Mouse (Mus musculus): ENCODE measurements around the gene Olfr1189. TPM values are rescaled to one million over a fixed set of nuclear protein-coding genes. Genes with fewer than 3 reads are reported as not detected.
"Not testable (repeated sequence)": the region's sequence is repeated elsewhere in the genome, so short reads cannot be mapped to it uniquely, and the experiment has no call there.

Olfr1189 gene
- polyA plus RNA-seq (2012; rRNA removed) = not detected in 2 replicates

DNA sequence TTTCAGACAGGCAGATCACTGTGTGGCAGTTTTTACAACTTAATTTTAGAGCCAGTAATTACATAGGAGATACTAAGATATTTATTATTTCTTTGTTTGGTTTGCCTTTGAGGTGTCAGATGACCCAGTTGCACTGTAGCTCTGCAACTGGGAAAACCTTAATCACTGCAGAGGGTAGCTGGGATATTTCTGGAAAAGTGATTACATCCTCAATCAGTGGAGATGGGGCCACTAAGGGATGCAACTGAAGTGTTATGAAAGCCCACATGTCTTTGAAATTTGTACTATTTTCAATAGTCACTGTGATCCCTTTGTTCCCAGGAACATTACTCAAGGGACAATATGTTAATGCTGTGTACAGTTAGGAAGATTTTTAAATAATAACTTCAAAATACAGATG, at the start of gene Olfr1189:
TSS of gene Olfr1189 (plus strand) at position 301 of the 400 bp plus-strand sequence.
- Histone ChIP-seq H3K27me3 (replicated peaks; ENCODE audit: control insufficient read depth, insufficient read depth, low read length) (no peaks in the 10 kb centered on the region), H3K36me3 (ENCODE audit: control insufficient read depth, insufficient read depth, low read length) (no peaks in the 10 kb centered on the region), H3K4me3 (ENCODE audit: insufficient read depth, low read depth, low read length) (no peak within 1 kb of the TSS), H3K27ac (ENCODE audit: insufficient read depth, low read depth, low read length) (no peak within 1 kb of the TSS), H3K4me1 (ENCODE audit: control insufficient read depth, insufficient read depth, low read length) (no peaks in the 10 kb centered on the region)
- DNase-seq = no peak
- TF ChIP-seq CTCF (conservative IDR thresholded peaks at IDR 0.05; ENCODE audit: insufficient read depth, insufficient read length, low read depth, low read length) (no peak), POLR2A (IDR thresholded peaks at IDR 0.05; ENCODE audit: low read depth, low read length) (no peak)

DNA sequence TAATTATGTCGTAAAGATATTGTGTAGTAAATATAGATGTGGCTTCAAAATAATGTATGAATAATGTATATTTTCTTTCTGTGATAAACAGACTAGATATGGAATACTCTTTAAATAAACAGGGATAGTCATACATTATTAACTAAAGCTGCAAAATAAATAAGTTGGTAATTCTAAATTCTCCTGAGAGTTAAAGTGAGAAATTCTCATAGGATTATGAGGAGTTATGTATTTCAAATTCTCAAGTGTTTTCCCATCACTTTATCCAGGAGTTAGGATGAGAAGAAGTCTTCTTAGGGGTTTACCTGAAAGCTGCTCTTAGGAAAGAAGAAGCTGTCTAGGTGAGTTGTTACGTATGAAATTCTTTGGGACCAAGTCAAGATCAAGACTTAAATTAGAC, 29.6 kb upstream of the Olfr1189 start, which contains the start of gene Olfr1188:
TSS of gene Olfr1188 (plus strand) at position 301 of the 400 bp plus-strand sequence.
- no peak for DNase-seq
- no peak within 1 kb of the TSS for H3K27ac ChIP-seq (ENCODE audit: insufficient read depth, low read depth, low read length)
- WGBS = 84% methylated on average over 2 of the region's 2 CpGs
- TF ChIP-seq CTCF (conservative IDR thresholded peaks at IDR 0.05; ENCODE audit: insufficient read depth, insufficient read length, low read depth, low read length) = no peak
- TF ChIP-seq POLR2A (IDR thresholded peaks at IDR 0.05; ENCODE audit: low read depth, low read length) = no peak
- H3K36me3 ChIP-seq (ENCODE audit: control insufficient read depth, insufficient read depth, low read length) = no peaks in the 10 kb centered on the region
- no peaks in the 10 kb centered on the region for H3K4me1 ChIP-seq (ENCODE audit: control insufficient read depth, insufficient read depth, low read length)
- H3K4me3 ChIP-seq (ENCODE audit: insufficient read depth, low read depth, low read length) = no peak within 1 kb of the TSS
- no peaks in the 10 kb centered on the region for H3K27me3 ChIP-seq (replicated peaks; ENCODE audit: control insufficient read depth, insufficient read depth, low read length)

DNA sequence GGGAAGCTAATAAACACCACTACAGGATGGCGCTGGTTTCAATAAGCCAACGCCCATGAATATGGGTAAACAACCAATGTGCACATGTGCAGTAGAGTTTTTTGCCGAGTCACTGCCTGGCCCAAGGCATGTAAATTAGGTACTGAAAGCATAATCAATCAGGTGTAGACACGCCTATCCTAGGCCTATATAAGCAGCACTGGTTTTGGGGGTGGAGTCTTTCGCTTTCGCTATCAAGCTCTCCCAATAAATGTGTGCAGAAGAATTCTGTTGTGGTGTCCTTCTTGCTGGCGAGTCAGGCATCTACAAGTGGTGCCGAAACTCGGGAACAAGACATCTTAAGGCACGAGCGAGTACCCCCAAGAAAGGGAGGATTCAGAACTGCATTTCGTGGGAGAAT, 13.6 kb upstream of the Olfr1189 start:
- not testable (repeated sequence) for H3K36me3 ChIP-seq (ENCODE audit: control insufficient read depth, insufficient read depth, low read length); DNase-seq
- WGBS = 88% methylated on average over 12 of the region's 12 CpGs

DNA sequence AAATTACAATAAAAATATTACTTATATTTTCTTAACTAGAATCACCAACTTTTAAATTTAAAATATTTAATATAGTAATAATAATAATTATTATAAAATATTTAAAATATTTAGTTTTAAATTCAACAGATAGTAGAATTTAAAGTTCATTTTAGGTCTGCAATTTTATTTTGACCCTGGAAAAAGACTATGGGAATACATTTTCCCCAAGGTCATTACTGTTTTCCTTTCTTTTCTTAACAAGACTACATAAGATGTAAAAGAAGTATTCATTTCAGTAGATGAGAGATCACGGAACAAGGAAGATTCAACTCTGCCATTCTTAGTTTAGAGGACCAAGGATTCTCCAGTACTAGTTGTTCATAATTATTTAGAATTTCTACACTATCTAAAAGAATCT, 54.0 kb downstream of the Olfr1189 start, which contains the start of gene Olfr1191-ps1:
TSS of gene Olfr1191-ps1 (plus strand) at position 301 of the 400 bp plus-strand sequence.
- H3K27me3 ChIP-seq (replicated peaks; ENCODE audit: control insufficient read depth, insufficient read depth, low read length); H3K27ac ChIP-seq (ENCODE audit: insufficient read depth, low read depth, low read length); DNase-seq; H3K4me1 ChIP-seq (ENCODE audit: control insufficient read depth, insufficient read depth, low read length); H3K4me3 ChIP-seq (ENCODE audit: insufficient read depth, low read depth, low read length); H3K36me3 ChIP-seq (ENCODE audit: control insufficient read depth, insufficient read depth, low read length): not testable (repeated sequence)
- 84% methylated on average over 1 of the region's 1 CpGs for WGBS

More for the DNA sequence above, 13.6 kb upstream of the Olfr1189 start:
- H3K27ac ChIP-seq (ENCODE audit: insufficient read depth, low read depth, low read length); H3K4me1 ChIP-seq (ENCODE audit: control insufficient read depth, insufficient read depth, low read length); H3K27me3 ChIP-seq (replicated peaks; ENCODE audit: control insufficient read depth, insufficient read depth, low read length); H3K4me3 ChIP-seq (ENCODE audit: insufficient read depth, low read depth, low read length): not testable (repeated sequence)

Other genes starting within 250 kb of the Olfr1189 start
- not detected in 2 replicates for gene Olfr1176, start 249.7 kb upstream of the Olfr1189 start, polyA plus RNA-seq (2012; rRNA removed)
- not detected in 2 replicates for gene Olfr1177-ps, start 240.0 kb upstream of the Olfr1189 start, polyA plus RNA-seq (2012; rRNA removed)
- gene Olfr1178, start 199.4 kb upstream of the Olfr1189 start, polyA plus RNA-seq (2012; rRNA removed) = not detected in 2 replicates
- gene Olfr1179, start 180.0 kb upstream of the Olfr1189 start, polyA plus RNA-seq (2012; rRNA removed) = not detected in 2 replicates
- gene Olfr1180, start 167.3 kb upstream of the Olfr1189 start, polyA plus RNA-seq (2012; rRNA removed) = not detected in 2 replicates
- gene Olfr1181, start 160.3 kb upstream of the Olfr1189 start, polyA plus RNA-seq (2012; rRNA removed) = not detected in 2 replicates
- gene Gm13757, start 137.3 kb upstream of the Olfr1189 start, polyA plus RNA-seq (2012; rRNA removed) = not detected in 2 replicates
- gene Olfr1183, start 131.6 kb upstream of the Olfr1189 start, polyA plus RNA-seq (2012; rRNA removed) = not detected in 2 replicates
- not detected in 2 replicates for gene Olfr1184, start 102.9 kb upstream of the Olfr1189 start, polyA plus RNA-seq (2012; rRNA removed)
- not detected in 2 replicates for gene Olfr1185-ps1, start 93.1 kb upstream of the Olfr1189 start, polyA plus RNA-seq (2012; rRNA removed)
- gene Olfr1186, start 67.9 kb upstream of the Olfr1189 start, polyA plus RNA-seq (2012; rRNA removed) = not detected in 2 replicates
- not detected in 2 replicates for gene Olfr1188, start 29.5 kb upstream of the Olfr1189 start, polyA plus RNA-seq (2012; rRNA removed)
- gene Olfr1191-ps1, start 54.1 kb downstream of the Olfr1189 start, polyA plus RNA-seq (2012; rRNA removed) = not detected in 2 replicates
- gene Olfr1192-ps1, start 62.1 kb downstream of the Olfr1189 start, polyA plus RNA-seq (2012; rRNA removed) = not detected in 2 replicates
- gene Olfr1193, start 89.2 kb downstream of the Olfr1189 start, polyA plus RNA-seq (2012; rRNA removed) = not detected in 2 replicates
- not detected in 2 replicates for gene Olfr1195, start 102.7 kb downstream of the Olfr1189 start, polyA plus RNA-seq (2012; rRNA removed)
- not detected in 2 replicates for gene Olfr1196, start 118.1 kb downstream of the Olfr1189 start, polyA plus RNA-seq (2012; rRNA removed)
- not detected in 2 replicates for gene Olfr1197, start 145.9 kb downstream of the Olfr1189 start, polyA plus RNA-seq (2012; rRNA removed)
- gene Olfr1198, start 164.9 kb downstream of the Olfr1189 start, polyA plus RNA-seq (2012; rRNA removed) = not detected in 2 replicates
- not detected in 2 replicates for gene Olfr1199, start 174.0 kb downstream of the Olfr1189 start, polyA plus RNA-seq (2012; rRNA removed)
- gene Olfr1200, start 184.0 kb downstream of the Olfr1189 start, polyA plus RNA-seq (2012; rRNA removed) = not detected in 2 replicates
- gene Olfr1201, start 206.6 kb downstream of the Olfr1189 start, polyA plus RNA-seq (2012; rRNA removed) = not detected in 2 replicates
- not detected in 2 replicates for gene Olfr1202, start 228.0 kb downstream of the Olfr1189 start, polyA plus RNA-seq (2012; rRNA removed)
- not detected in 2 replicates for gene Olfr1205, start 243.3 kb downstream of the Olfr1189 start, polyA plus RNA-seq (2012; rRNA removed)

All from kidney, adult 2 months (tissue).